Mouse (Mus musculus) neural tube, embryonic 11.5 days (tissue): ENCODE data around the gene Espn. TPM values are rescaled to one million over a fixed set of nuclear protein-coding genes. Genes with fewer than 3 reads are reported as not detected.

ENCODE experiments used
- ATAC-seq: fragments of 200-750 bp; cut with Nextera tagmentation; 2 replicates; pipeline ENCODE4 v1.8.0; 2017; ENCODE audit warnings: moderate number of reproducible peaks, mild to moderate bottlenecking, moderate TSS enrichment, moderate library complexity; ENCODE audit not compliant: insufficient read depth, low FRiP score, low TSS enrichment
- DNase-seq: peaks from one replicate; pipeline ENCODE4 v3.0.0-alpha.2; 2015; ENCODE audit warnings: low spot score
- H3K27ac ChIP-seq: fragments of 300-500 bp; sonication (generic); 2 replicates; pipeline ENCODE4 v1.5.1; 2014; ENCODE audit warnings: low read depth, mild to moderate bottlenecking, low read length
- H3K27me3 ChIP-seq: fragments of 300-500 bp; sonication (generic); 2 replicates; pipeline ENCODE4 v1.6.1; 2014; ENCODE audit warnings: mild to moderate bottlenecking, low read length, mixed read lengths; ENCODE audit not compliant: control insufficient read depth, insufficient read depth
- H3K36me3 ChIP-seq: fragments of 300-500 bp; sonication (generic); 2 replicates; pipeline ENCODE4 v1.6.1; 2014; ENCODE audit warnings: mild to moderate bottlenecking, low read length, moderate library complexity, mixed read lengths; ENCODE audit not compliant: control insufficient read depth, insufficient read depth
- H3K4me1 ChIP-seq: fragments of 300-500 bp; sonication (generic); 2 replicates; pipeline ENCODE4 v1.6.1; 2014; ENCODE audit warnings: low read length, mixed read lengths; ENCODE audit not compliant: control insufficient read depth, insufficient read depth
- H3K4me2 ChIP-seq: fragments of 300-500 bp; sonication (generic); 2 replicates; pipeline ENCODE4 v1.6.1; 2014; ENCODE audit warnings: low read depth, mild to moderate bottlenecking, moderate library complexity
- H3K4me3 ChIP-seq: fragments of 300-500 bp; sonication (generic); 2 replicates; pipeline ENCODE4 v1.5.1; 2014; ENCODE audit warnings: low read depth, low read length
- H3K9ac ChIP-seq: fragments of 300-500 bp; sonication (generic); 2 replicates; pipeline ENCODE4 v1.6.1; 2014; ENCODE audit warnings: mild to moderate bottlenecking, low read length
- H3K9me3 ChIP-seq: fragments of 300-500 bp; sonication (generic); 2 replicates; pipeline ENCODE4 v1.6.1; 2016; ENCODE audit warnings: low read length; ENCODE audit not compliant: control insufficient read depth
- WGBS: fragments of 180-500 bp; shearing (Covaris S2); extraction: QIAGEN DNeasy Blood & Tissue Kit; methylation state at CpG from one replicate; pipeline ENCODE4 v1.1.7; 2014; 5-methylcytosine and 5-hydroxymethylcytosine counted together
- polyA plus RNA-seq: library from polyadenylated mRNA; unstranded; fragments of >200 nt; fragmentation: Nextera tagmentation; extraction: Ambion mirVana; gene quantifications from 2 replicates; pipeline ENCODE4 v1.2.1, GENCODE M21; 2014

The Espn gene
- polyA plus RNA-seq, 1 experiment from 2014 or later, result 0.48 TPM

DNA sequence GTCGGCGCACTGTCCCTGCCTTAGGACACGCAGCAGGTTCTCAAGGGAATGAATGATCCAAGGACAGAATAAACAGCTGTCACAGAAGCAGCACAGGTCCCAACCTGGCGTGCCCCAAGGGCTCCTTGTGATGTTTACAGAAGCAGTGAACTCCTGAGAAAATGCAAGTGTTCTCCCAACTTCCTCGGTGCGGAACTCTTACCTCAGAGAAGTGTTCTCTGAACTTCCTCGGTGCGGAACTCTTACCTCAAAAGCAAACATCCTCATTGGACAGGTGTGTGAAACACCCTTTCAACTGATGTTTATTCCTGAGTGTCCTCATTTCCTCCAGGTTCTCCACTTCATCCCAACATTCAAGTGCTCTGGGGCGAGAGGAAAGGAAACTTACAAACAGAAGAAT, 21.8 kb upstream of the Espn start:
- Histone ChIP-seq H3K4me3 (no peak overlapping the region), H3K4me2 (no peak overlapping the region), H3K27ac (no peak overlapping the region), H3K36me3 (no peaks in the 10 kb centered on the region), H3K9me3 (no peaks in the 10 kb centered on the region), H3K4me1 (peaks cover 5% of the 10 kb centered on the region; the same call in 1 of the 2 replicates), H3K27me3 (no peaks in the 10 kb centered on the region), H3K9ac (no peak overlapping the region)
- no peak for ATAC-seq
- 87% methylated on average over 9 of the region's 9 CpGs for WGBS
- DNase-seq, result no peak

DNA sequence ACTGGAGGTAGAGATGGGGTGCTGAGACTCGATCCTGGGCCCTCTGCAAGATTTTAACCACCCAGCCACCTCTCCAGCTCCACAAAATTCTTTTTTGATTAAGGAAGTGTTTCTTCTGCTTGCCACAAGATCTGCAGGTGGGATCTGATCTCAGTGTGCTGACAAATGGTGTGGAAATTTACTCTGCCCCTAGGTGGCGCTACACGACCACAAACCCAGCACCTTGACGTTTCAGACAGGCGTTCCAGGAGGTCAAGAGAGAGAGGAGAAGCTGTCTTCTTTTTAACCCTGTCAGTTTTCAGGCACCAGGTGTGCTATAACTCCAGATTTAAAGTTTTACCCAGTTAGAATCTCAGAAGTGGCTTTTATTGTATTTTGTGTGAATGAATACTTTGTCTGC, 20.9 kb upstream of the Espn start:
- no peaks in the 10 kb centered on the region for H3K27me3 ChIP-seq
- H3K9me3 ChIP-seq, result no peaks in the 10 kb centered on the region
- peak; percentile 82 for DNase-seq
- 2% methylated on average over 5 of the region's 5 CpGs for WGBS
- no peaks in the 10 kb centered on the region for H3K36me3 ChIP-seq
- no peak overlapping the region for H3K4me3 ChIP-seq
- H3K4me1 ChIP-seq, result no peaks in the 10 kb centered on the region
- no peak for ATAC-seq
- no peak overlapping the region for H3K4me2 ChIP-seq
- no peak overlapping the region for H3K9ac ChIP-seq
- H3K27ac ChIP-seq, result no peak overlapping the region

DNA sequence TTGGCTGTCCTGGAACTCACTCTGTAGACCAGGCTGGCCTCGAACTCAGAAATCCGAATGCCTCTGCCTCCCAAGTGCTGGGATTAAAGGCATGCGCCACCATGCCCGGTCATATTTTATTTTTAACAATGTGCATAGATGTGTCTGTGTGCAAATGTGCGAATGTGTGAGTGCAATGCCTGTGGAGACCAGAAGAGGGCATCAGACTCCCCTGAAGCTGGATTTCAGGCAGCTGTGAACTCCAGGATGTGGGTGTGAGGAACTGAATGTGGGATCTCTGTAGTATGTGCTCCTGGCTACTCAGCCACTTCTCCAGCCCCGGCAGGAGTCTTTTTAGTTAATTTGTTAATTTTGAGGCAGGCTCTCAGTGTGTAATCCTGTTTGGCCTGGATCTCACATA, 19.4 kb upstream of the Espn start:
- Histone ChIP-seq H3K27ac (no peak overlapping the region), H3K9me3 (no peaks in the 10 kb centered on the region), H3K36me3 (no peaks in the 10 kb centered on the region), H3K9ac (no peak overlapping the region), H3K27me3 (no peaks in the 10 kb centered on the region), H3K4me3 (no peak overlapping the region), H3K4me1 (no peaks in the 10 kb centered on the region), H3K4me2 (no peak overlapping the region)
- 80% methylated on average over 6 of the region's 6 CpGs for WGBS
- no peak for ATAC-seq
- no peak for DNase-seq

DNA sequence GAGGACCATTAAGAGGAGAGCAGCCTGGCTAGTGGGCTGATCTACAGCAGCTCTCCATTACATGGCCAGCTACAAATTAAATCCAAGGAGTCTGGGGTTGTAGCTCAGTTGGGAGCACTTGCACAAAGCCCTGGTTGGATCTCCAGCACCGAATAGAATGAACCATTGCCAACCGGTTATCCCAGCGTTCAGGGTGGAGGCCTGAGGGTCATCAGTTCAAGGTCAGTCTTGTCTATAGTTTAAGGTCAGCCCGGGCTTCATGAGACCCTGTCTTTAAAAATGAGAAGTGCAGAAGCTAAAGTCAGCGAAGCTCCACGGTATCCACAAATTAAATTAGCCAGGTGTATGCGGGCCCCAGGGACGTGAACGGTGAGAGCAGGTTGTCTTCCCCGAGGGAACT, 18.1 kb upstream of the Espn start:
- Histone ChIP-seq H3K9ac (no peak overlapping the region), H3K4me3 (no peak overlapping the region), H3K27ac (no peak overlapping the region), H3K9me3 (no peaks in the 10 kb centered on the region), H3K4me2 (no peak overlapping the region), H3K36me3 (no peaks in the 10 kb centered on the region), H3K27me3 (no peaks in the 10 kb centered on the region), H3K4me1 (no peaks in the 10 kb centered on the region)
- DNase-seq, result no peak
- 82% methylated on average over 10 of the region's 10 CpGs for WGBS
- ATAC-seq, result no peak

DNA sequence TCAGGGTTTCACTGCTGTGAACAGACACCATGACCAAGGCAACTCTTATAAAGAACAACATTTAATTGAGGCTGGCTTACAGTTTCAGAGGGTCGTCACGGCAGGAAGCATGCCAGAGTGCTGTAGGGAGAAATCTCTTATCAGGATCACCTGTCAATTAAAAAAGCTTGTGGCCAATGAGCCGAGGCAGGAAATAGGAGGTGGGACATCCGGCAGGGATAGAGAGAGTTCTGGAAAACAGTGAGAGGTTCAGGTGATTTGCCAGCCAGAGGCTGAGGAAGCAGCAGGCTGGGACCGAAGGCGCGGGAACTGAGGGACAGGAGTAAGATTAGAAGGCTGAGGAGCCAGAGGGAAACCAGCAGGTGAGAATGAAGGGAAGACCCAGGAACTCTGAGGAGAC, 16.9 kb upstream of the Espn start:
- DNase-seq, result no peak
- Histone ChIP-seq H3K36me3 (no peaks in the 10 kb centered on the region), H3K9me3 (no peaks in the 10 kb centered on the region), H3K9ac (no peak overlapping the region), H3K4me1 (no peaks in the 10 kb centered on the region), H3K27me3 (no peaks in the 10 kb centered on the region), H3K4me2 (no peak overlapping the region), H3K27ac (no peak overlapping the region), H3K4me3 (no peak overlapping the region)
- no peak for ATAC-seq
- WGBS, result 86% methylated on average over 7 of the region's 7 CpGs

DNA sequence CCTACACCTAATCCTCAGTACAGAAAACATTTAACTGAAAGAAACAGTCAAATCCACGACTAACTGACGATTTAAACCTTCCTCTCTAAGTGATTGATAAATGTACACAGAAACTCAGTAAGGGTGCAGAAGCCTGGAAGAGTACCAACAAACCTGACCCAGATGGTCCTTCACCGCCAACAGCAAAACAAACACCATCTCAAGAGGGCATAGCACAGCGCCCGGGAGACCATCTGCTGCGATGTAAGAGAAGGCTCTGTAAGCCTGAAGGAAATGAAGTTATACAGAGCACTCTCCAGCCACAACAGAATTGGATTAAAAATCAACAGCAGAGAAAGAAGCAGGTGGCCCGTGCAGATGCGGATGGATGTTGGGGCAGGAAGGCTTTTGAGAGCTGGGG, 15.9 kb upstream of the Espn start:
- H3K4me2 ChIP-seq, result no peak overlapping the region
- DNase-seq (no peak), ATAC-seq (no peak)
- no peak overlapping the region for H3K4me3 ChIP-seq
- no peaks in the 10 kb centered on the region for H3K27me3 ChIP-seq
- WGBS, result 64% methylated on average over 8 of the region's 8 CpGs
- H3K27ac ChIP-seq, result no peak overlapping the region
- H3K36me3 ChIP-seq, result no peaks in the 10 kb centered on the region
- H3K9me3 ChIP-seq, result no peaks in the 10 kb centered on the region
- H3K9ac ChIP-seq, result no peak overlapping the region
- H3K4me1 ChIP-seq, result no peaks in the 10 kb centered on the region

DNA sequence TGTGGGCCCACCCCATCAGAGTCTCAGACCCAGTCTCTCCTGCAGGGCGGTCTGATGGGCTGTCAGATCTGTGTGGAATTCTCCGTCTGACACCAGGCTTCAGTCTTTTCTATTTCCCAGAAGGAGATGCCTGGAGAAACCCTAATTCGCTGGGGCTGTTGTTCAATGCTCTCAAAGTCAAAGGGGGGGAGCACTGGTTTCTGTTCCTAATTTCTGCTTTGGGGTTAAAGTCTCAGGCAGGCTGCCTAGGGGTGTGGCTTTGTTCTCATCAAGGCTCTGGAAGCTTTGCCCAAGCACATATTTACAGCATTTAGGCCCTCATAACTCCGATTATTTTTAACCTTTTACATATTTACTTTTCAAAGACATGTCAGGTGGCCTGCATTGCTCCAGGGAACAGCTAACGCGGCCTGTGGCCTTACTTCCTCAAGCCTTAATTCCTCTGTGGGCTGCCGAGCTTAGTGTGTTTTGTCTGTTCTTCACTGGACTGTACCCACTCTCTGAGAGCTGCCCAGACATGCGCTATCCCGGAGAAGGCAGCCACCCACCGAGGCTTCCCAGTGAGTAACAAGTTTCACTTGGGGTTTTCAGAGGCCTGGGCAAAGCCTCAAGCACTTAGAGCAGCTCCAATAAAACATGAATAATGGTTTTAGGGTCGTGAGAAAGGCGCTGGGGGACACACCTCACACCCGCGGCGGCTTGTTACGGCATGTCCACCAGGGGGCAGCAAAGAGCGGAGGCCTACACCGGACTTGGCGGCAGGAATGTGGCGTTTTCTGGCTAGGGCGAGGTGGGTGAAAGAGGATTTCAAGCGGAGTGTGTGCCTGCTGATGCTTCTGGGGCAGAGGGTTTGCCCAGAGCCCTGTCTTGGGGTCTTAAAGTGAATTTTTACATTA, 13.1 kb upstream of the Espn start:
- peaks cover 16% of the 10 kb centered on the region for H3K27me3 ChIP-seq
- H3K4me1 ChIP-seq, result no peaks in the 10 kb centered on the region

DNA sequence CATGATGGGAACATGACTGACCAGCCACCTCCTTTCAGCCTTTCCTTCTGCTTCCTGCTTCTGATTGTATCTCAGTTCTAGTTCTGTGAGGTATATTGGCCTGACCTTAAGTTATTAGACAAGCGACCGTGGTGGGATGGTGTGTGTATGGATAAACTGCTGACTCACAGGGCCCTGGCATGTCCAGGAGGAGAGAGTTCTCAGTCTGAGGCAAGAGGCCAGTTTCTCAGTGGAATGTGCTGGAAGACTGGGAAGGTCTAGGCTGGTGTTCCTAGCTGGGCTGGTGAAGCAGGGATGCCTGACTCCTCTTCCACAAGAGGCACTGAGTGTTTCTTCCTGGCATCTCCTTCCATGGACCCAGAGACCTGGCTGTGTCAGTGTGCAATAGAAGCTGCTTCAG, 10.6 kb upstream of the Espn start:
- peaks cover 9% of the 10 kb centered on the region; the same call in 1 of the 2 replicates for H3K4me1 ChIP-seq
- ATAC-seq (no peak), DNase-seq (no peak)
- no peak overlapping the region for H3K4me3 ChIP-seq
- no peak overlapping the region for H3K4me2 ChIP-seq
- 88% methylated on average over 2 of the region's 2 CpGs for WGBS
- no peak overlapping the region for H3K27ac ChIP-seq
- H3K9me3 ChIP-seq, result no peaks in the 10 kb centered on the region
- no peak overlapping the region for H3K9ac ChIP-seq
- no peaks in the 10 kb centered on the region for H3K36me3 ChIP-seq
- H3K27me3 ChIP-seq, result peaks cover 41% of the 10 kb centered on the region

More for the DNA sequence above, 13.1 kb upstream of the Espn start:
- no peak overlapping the region for H3K4me3 ChIP-seq
- no peak overlapping the region for H3K9ac ChIP-seq
- no peaks in the 10 kb centered on the region for H3K9me3 ChIP-seq
- no peak overlapping the region for H3K4me2 ChIP-seq
- no peak overlapping the region for H3K27ac ChIP-seq
- no peaks in the 10 kb centered on the region for H3K36me3 ChIP-seq
- DNase-seq, result peak; percentile 76
- ATAC-seq, result no peak
- 26% methylated on average over 22 of the region's 22 CpGs for WGBS

DNA sequence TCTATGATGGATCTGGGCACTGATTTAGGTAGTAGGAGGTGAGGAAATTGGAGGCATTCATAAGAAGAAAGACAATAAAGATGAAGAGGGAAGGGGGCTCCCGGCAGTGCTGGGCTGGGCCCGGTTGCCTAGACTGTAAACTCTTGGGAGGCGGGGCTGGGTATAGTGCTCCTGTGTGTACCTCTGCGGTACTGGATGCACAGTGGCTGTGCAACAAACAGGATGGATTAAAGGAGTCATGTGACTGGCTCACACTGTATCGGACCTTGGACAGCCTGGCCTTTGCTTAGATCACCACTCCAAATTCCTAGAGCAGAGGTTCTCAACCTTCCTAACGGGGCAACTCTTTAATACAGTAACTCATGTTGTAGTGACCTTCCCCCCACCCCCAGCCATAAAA, 9.4 kb upstream of the Espn start:
- Histone ChIP-seq H3K36me3 (no peaks in the 10 kb centered on the region), H3K27me3 (peaks cover 49% of the 10 kb centered on the region), H3K4me1 (peaks cover 9% of the 10 kb centered on the region; the same call in 1 of the 2 replicates), H3K27ac (no peak overlapping the region), H3K9ac (no peak overlapping the region), H3K4me2 (no peak overlapping the region), H3K9me3 (no peaks in the 10 kb centered on the region), H3K4me3 (no peak overlapping the region)
- whole genome bisulfite sequencing, result 72% methylated on average over 6 of the region's 6 CpGs
- DNase-seq (no peak), ATAC-seq (no peak)
